Mouse (Mus musculus): Measurements from ENCODE around the gene Ppp1r26. TPM values are rescaled to one million over a fixed set of nuclear protein-coding genes. Genes with fewer than 3 reads are reported as not detected.

The Ppp1r26 gene
- polyA plus RNA-seq, 2 experiments, result 0.11 to 0.15 TPM

DNA sequence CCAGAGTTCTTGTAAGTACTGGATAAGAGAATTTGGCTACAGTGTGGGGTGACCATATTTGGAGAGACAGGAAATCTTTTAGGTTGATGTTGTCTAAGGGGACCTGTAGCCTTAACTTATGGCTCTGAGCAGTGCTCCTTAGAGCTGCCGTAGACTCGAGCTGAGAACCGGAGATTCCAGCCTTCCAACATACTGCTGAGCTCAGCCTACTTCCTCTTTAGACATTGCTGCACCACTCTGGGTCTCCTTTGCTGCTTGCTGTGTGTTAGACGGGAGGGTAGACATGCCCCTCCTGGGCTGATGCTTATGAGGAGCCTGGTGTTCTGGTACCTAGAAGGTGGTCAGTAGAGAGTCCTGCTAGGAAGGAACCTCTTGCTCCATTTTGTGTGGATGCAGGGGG, 51.8 kb downstream of the Ppp1r26 start:
- Histone ChIP-seq H3K36me3 (replicated peaks; ENCODE audit: control insufficient read depth, insufficient read depth, low read depth) (no peaks in the 10 kb centered on the region), H3K27me3 (ENCODE audit: control insufficient read depth, insufficient read depth, low read length) (no peaks in the 10 kb centered on the region), H3K4me2 (ENCODE audit: low read depth) (no peak overlapping the region), H3K27ac (no peak overlapping the region), H3K4me3 (ENCODE audit: insufficient read depth in 1 of 2, low read depth in 2 of 2, low read length in 2 of 2) (no peak overlapping the region), H3K9me3 (ENCODE audit: control insufficient read depth, low read length) (no peaks in the 10 kb centered on the region), H3K9ac (replicated peaks) (no peak overlapping the region), H3K4me1 (replicated peaks; ENCODE audit: control insufficient read depth in 2 of 2, insufficient read depth in 2 of 2, low read length in 1 of 2) (no peaks in the 10 kb centered on the region)
- WGBS (ENCODE audit: insufficient replicate concordance), result 46% methylated on average over 4 of the region's 4 CpGs
- no peak for ATAC-seq (ENCODE audit: insufficient read depth)
- no peak for DNase-seq (ENCODE audit: low read depth in 3 of 3, low spot score in 3 of 3)
- no peak for TF ChIP-seq EP300 (IDR thresholded peaks at IDR 0.05; ENCODE audit: low read depth)
- no peak for TF ChIP-seq CTCF (IDR thresholded peaks at IDR 0.05; ENCODE audit: low read depth)

DNA sequence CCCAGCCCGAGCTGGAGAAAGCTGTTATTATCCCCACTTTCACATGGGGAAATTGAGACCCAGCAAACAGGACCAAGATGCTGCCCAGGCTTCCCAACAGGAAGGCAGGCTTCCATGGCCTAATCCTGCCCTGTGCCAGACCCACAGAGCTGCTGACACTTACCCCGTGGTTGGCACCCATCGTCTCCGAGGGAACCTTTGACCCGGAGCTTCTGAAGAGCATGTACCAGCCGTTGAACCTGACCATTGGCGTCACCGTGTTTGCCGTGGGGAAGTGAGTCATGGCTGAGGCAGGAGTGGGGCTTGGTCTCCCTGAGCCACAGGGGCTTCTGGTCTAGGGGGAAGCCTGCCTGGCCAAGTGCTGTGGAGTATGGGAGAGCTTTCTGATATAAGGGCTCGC, 56.4 kb downstream of the Ppp1r26 start:
- H3K4me1 ChIP-seq (replicated peaks; ENCODE audit: control insufficient read depth in 2 of 2, insufficient read depth in 2 of 2, low read length in 1 of 2), result no peaks in the 10 kb centered on the region
- H3K9ac ChIP-seq (replicated peaks), result no peak overlapping the region
- no peak overlapping the region for H3K4me3 ChIP-seq (ENCODE audit: insufficient read depth in 1 of 2, low read depth in 2 of 2, low read length in 2 of 2)
- H3K9me3 ChIP-seq (ENCODE audit: control insufficient read depth, low read length), result no peaks in the 10 kb centered on the region
- 60% methylated on average over 10 of the region's 10 CpGs for WGBS (ENCODE audit: insufficient replicate concordance)
- ATAC-seq (ENCODE audit: insufficient read depth) (no peak), DNase-seq (ENCODE audit: low read depth in 3 of 3, low spot score in 3 of 3) (no peak)
- H3K4me2 ChIP-seq (ENCODE audit: low read depth), result no peak overlapping the region
- H3K27me3 ChIP-seq (ENCODE audit: control insufficient read depth, insufficient read depth, low read length), result no peaks in the 10 kb centered on the region
- no peak overlapping the region for H3K27ac ChIP-seq
- H3K36me3 ChIP-seq (replicated peaks; ENCODE audit: control insufficient read depth, insufficient read depth, low read depth), result no peaks in the 10 kb centered on the region
- TF ChIP-seq EP300 (IDR thresholded peaks at IDR 0.05; ENCODE audit: low read depth) (no peak), CTCF (IDR thresholded peaks at IDR 0.05; ENCODE audit: low read depth) (no peak)

DNA sequence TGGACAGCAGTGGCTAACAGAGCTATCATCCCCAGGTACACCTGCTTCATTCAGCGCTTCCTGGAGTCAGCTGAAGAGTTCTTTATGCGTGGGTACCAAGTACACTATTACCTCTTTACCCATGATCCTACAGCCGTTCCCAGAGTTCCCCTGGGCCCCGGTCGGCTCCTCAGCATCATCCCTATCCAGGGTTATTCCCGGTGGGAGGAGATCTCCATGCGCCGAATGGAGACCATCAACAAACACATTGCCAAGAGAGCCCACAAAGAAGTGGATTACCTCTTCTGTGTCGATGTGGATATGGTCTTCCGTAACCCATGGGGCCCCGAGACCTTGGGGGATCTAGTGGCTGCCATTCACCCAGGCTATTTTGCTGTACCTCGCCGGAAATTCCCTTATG, 58.1 kb downstream of the Ppp1r26 start:
- Histone ChIP-seq H3K9ac (replicated peaks) (no peak overlapping the region), H3K4me1 (replicated peaks; ENCODE audit: control insufficient read depth in 2 of 2, insufficient read depth in 2 of 2, low read length in 1 of 2) (no peaks in the 10 kb centered on the region), H3K4me3 (ENCODE audit: insufficient read depth in 1 of 2, low read depth in 2 of 2, low read length in 2 of 2) (no peak overlapping the region), H3K27ac (no peak overlapping the region), H3K36me3 (replicated peaks; ENCODE audit: control insufficient read depth, insufficient read depth, low read depth) (no peaks in the 10 kb centered on the region), H3K4me2 (ENCODE audit: low read depth) (no peak overlapping the region), H3K27me3 (ENCODE audit: control insufficient read depth, insufficient read depth, low read length) (no peaks in the 10 kb centered on the region), H3K9me3 (ENCODE audit: control insufficient read depth, low read length) (no peaks in the 10 kb centered on the region)
- DNase-seq (ENCODE audit: low read depth in 3 of 3, low spot score in 3 of 3) (no peak), ATAC-seq (ENCODE audit: insufficient read depth) (no peak)
- WGBS (ENCODE audit: insufficient replicate concordance), result 76% methylated on average over 13 of the region's 13 CpGs
- TF ChIP-seq CTCF (IDR thresholded peaks at IDR 0.05; ENCODE audit: low read depth) (no peak), EP300 (IDR thresholded peaks at IDR 0.05; ENCODE audit: low read depth) (no peak)

Other genes with a start within 250 kb of the Ppp1r26 start
- not detected in 2 replicates for gene 1700007K13Rik, start 19.5 kb downstream of the Ppp1r26 start, polyA plus RNA-seq (2012; rRNA removed)
- 0.24 TPM in 1 of 2 replicates, not detected in the other for gene 1700007K13Rik, start 19.5 kb downstream of the Ppp1r26 start, polyA plus RNA-seq (2014; fragmentation: Nextera tagmentation; extraction: Ambion mirVana)
- 19.8 and 20.2 TPM in 2 replicates for gene Mrps2, start 21.3 kb downstream of the Ppp1r26 start, polyA plus RNA-seq (2012; rRNA removed)
- gene Mrps2, start 21.3 kb downstream of the Ppp1r26 start, polyA plus RNA-seq (2014; fragmentation: Nextera tagmentation; extraction: Ambion mirVana), result 21.4 and 24.6 TPM in 2 replicates
- 0.31 and 0.52 TPM in 2 replicates for gene Gbgt1, start 50.1 kb downstream of the Ppp1r26 start, polyA plus RNA-seq (2012; rRNA removed)
- 0.15 and 0.29 TPM in 2 replicates for gene Gbgt1, start 50.1 kb downstream of the Ppp1r26 start, polyA plus RNA-seq (2014; fragmentation: Nextera tagmentation; extraction: Ambion mirVana)
- gene Gm10134, start 59.3 kb downstream of the Ppp1r26 start, polyA plus RNA-seq (2012; rRNA removed), result not detected in 2 replicates
- gene Gm10134, start 59.3 kb downstream of the Ppp1r26 start, polyA plus RNA-seq (2014; fragmentation: Nextera tagmentation; extraction: Ambion mirVana), result not detected in 2 replicates
- 2.0 and 2.1 TPM in 2 replicates for gene Ralgds, start 66.3 kb downstream of the Ppp1r26 start, polyA plus RNA-seq (2012; rRNA removed)
- 1.5 and 2.1 TPM in 2 replicates for gene Ralgds, start 66.3 kb downstream of the Ppp1r26 start, polyA plus RNA-seq (2014; fragmentation: Nextera tagmentation; extraction: Ambion mirVana)
- 0.10 and 0.19 TPM in 2 replicates for gene Cel, start 116.6 kb downstream of the Ppp1r26 start, polyA plus RNA-seq (2012; rRNA removed)
- 0.39 TPM in 1 of 2 replicates, not detected in the other for gene Cel, start 116.6 kb downstream of the Ppp1r26 start, polyA plus RNA-seq (2014; fragmentation: Nextera tagmentation; extraction: Ambion mirVana)
- 10.0 and 11.6 TPM in 2 replicates for gene Gtf3c5, start 137.0 kb downstream of the Ppp1r26 start, polyA plus RNA-seq (2012; rRNA removed)
- 7.6 and 9.0 TPM in 2 replicates for gene Gtf3c5, start 137.0 kb downstream of the Ppp1r26 start, polyA plus RNA-seq (2014; fragmentation: Nextera tagmentation; extraction: Ambion mirVana)
- 72.5 and 86.9 TPM in 2 replicates for gene Gfi1b, start 175.2 kb downstream of the Ppp1r26 start, polyA plus RNA-seq (2012; rRNA removed)
- gene Gfi1b, start 175.2 kb downstream of the Ppp1r26 start, polyA plus RNA-seq (2014; fragmentation: Nextera tagmentation; extraction: Ambion mirVana), result 89.2 and 107 TPM in 2 replicates
- gene Tsc1, start 194.4 kb downstream of the Ppp1r26 start, polyA plus RNA-seq (2012; rRNA removed), result 4.5 and 5.4 TPM in 2 replicates
- 5.3 and 7.5 TPM in 2 replicates for gene Tsc1, start 194.4 kb downstream of the Ppp1r26 start, polyA plus RNA-seq (2014; fragmentation: Nextera tagmentation; extraction: Ambion mirVana)